Mouse (Mus musculus): Measurements from ENCODE around the gene Syap1.
"Not testable (repeated sequence)": the region's sequence is repeated elsewhere in the genome, so short reads cannot be mapped to it uniquely, and the experiment has no call there.

Syap1 gene

DNA sequence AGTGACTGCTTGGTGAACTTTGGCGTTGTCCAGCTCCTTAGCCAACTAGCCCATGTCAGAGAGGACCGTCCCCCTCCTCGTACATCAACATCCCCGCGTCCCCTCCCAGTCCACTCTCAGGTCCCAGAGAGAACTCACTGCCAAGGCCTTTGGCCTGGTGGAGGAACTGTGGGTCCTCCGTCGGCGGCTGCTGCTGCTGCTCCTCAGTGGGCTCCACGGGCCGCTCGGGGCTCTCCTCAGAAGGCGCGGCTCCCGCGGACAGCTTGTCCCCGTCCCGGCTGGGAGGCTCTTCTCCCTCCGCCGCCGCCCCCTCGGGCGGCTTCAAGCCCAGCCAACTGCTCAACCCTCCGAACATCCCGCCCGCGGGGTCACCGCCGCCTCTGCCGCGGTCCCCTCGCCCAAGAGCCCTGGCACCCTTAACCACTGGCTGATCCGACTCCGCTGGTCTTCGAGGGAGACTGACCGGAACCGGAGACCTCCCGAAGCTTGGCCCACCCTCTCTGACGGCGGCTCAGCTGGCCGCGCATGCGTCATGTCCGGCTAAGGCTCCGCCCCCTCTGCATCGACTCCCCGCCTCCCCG, at the start of gene Syap1:
Syap1 (minus strand) TSS at position 517 of the 581 bp plus-strand sequence.
- DNase-seq (ENCODE audit: low read depth) = peak; percentile 32

DNA sequence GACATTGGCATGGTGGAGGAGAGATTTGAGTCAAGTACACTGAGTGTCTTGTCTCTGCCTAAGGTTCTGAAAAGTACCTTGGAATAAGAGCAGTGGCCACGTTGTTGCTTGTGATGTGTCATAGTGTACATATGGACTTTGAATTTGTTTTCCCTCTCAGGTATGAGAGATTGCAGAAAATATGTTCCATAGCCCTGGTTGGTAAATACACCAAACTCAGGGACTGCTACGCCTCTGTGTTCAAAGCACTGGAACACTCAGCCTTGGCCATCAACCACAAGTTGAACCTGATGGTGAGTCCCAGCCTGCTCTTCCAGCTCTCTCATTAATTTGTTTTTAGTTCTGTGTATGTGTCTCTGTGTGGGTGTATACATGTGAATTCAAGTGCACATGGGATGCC, 43.2 kb upstream of the Syap1 start:
- DNase-seq (ENCODE audit: low read depth) = no peak

DNA sequence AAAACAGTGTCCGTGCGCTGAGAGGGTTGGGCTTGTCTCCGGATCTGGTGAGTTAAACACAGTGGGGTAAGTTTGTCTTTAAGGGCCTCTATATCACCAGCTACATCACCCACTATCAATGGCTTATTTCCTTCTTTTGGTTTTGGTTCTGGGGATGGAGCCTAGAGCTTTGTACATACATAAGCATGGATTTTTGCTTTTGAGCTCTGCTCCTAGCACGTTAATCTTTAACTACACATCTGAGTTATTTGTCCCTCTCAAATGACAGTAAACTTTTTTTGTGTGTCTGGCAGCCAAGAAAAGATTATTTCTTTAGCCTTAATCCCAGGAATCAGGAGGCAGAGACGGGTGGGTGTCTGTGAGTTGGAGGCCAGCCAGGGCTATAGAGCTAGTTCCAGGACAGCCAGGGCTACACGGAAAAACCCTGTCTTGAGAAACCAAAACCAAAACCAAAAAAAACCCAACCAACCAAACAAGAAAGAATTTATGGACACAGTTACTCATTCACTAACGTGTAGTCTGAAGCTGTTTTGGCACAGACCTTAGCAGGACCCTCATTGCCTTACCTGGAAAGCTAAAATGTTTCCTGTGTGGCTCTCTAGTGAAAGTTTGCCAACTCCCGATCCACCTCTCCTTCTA, 33.4 kb upstream of the Syap1 start:
- DNase-seq (ENCODE audit: low read depth) = no peak

DNA sequence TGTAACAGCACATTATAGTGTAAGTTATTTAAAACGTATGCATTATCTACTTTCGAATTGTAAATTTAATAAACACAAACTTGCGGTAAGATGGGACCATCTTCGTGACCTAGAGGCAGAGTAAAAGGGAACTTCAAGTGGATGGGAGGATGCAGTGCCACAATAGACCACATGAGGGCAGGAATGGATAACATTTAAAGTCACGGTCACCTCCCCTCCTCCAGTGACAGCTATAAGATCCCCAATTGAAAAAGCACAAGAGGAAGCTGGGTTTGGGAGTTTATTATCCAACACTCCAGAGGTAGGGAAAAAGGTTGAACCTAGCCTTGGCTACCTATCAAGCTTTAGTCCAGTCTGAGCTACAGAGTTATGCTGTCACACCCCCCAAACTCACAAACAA, 27.4 kb upstream of the Syap1 start:
- DNase-seq (ENCODE audit: low read depth) = no peak

DNA sequence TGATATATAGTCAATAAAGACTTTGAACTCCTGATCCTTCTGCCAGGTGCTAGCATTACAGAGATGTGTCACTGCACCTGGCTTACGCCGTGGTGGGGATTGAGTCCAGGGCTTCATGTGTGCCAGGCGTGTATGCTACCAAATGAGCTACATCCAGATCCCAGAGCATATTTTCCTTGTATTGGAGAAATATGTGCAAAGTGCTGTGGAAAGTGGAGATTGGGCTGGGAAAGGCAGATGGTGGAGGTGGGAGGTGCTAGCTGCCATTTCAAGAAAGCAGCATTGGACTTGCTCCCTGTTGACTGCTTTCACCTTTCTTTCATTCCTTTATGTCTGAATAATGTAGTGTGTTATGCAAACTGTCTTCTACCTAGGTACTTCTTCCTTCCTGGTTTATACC, 25.4 kb upstream of the Syap1 start:
- DNase-seq (ENCODE audit: low read depth) = no peak

DNA sequence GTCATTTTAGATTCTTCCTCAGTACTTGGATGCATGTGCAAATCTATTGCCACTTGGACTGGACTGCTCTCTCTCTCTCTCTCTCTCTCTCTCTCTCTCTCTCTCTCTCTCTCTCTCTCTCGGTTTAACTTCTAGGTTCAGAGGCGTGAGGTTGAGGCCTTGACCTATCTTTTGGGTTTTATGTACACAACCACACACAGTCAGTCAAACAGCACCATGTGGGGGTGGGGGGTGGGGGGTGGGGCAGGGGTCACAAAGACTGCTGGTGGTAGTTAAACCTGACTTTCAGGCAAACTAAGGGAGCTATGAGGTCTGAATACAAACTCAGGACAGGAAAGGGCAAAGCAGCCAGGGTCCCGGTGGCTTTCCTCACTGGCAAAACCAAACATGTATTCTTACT, 19.3 kb upstream of the Syap1 start:
- no peak for DNase-seq (ENCODE audit: low read depth)

DNA sequence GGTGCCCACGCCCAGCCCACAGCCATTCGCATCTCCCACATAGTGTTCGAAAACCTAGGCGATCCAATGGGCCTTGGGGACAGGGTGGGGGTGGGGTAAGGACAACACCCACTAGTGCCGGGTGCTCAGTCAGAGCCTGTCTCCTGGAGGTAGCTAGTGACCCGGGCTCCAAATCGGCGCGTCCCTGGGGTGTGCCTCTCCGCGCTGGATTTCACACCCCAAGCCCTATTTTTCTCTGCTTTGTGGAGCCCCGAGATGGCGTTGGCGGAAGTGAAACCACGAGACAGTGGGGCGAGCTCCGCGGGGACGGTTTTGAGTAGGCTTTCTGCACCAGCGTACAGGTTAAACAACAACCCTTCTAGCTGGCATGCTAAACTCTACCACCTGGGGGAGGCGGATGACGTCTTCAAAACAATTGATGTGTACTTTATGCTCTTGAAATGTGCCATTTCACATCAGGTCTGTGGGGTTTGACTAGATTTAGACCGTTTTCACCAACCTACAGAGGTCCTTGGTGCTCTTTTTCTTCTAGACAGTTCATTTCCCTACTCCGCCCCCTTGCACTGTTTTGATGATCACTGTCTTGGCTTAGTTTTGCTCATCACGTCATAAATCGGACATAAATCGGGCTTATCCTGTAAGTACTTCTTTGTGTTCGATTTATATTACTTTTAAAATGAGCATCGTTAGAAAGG, 13.9 kb upstream of the Syap1 start:
- DNase-seq (ENCODE audit: low read depth) = peak; percentile 21

DNA sequence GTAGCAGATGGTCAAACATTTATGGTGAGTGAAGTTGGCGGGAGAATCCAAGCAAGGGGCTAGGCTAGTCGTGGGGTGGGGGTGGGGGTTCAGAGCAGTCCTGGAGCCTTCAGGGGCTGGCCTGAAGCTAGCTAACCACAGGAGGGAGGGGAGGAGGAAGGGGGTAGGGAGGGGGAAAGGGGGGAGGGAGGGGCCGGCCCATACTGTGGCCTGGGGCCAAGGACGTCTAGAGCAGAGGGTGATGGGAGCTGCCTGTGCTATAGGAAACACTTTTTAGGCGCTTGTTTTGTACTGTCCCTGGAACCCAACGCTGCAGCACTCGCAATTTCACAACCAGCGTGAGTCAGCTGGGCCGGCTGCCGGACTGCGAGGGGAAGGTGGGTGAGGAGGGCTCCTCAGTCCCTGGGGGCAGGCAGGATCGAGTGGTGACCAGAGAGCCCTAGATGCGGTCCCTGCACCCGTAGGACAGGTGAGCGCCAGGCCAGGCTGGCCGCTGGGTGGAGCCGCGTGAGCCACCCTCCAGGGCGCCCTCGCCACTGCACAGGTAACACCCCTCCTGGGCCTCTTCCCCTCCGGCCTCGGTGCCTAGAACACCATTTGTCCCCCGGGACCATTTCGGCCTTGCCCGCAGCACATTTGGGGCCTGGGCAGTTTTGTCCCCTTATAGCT, 13.3 kb upstream of the Syap1 start:
- no peak for DNase-seq (ENCODE audit: low read depth)

DNA sequence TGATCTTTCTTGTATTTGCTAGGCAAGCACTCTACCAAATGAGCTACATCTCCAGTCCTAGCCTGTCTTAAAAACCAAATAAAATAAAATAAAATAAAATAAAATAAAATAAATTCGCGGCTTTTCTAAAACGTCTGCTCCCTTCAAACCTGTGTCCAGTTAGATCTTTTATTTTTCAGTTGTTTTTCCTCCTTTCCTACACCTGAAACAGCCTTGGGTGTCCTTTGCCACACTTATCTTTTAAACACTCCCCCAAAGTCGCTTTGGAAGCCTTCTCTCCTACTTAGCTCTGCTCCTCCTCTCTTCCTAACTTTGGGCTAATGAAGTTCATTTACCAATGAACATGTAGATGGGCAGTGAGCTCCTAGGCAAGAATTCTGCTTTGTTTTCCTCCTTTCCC, 12.7 kb upstream of the Syap1 start, which contains the start of gene Ctps2:
Ctps2 (plus strand) TSS at position 301 of the 400 bp plus-strand sequence.
- no peak for DNase-seq (ENCODE audit: low read depth)

DNA sequence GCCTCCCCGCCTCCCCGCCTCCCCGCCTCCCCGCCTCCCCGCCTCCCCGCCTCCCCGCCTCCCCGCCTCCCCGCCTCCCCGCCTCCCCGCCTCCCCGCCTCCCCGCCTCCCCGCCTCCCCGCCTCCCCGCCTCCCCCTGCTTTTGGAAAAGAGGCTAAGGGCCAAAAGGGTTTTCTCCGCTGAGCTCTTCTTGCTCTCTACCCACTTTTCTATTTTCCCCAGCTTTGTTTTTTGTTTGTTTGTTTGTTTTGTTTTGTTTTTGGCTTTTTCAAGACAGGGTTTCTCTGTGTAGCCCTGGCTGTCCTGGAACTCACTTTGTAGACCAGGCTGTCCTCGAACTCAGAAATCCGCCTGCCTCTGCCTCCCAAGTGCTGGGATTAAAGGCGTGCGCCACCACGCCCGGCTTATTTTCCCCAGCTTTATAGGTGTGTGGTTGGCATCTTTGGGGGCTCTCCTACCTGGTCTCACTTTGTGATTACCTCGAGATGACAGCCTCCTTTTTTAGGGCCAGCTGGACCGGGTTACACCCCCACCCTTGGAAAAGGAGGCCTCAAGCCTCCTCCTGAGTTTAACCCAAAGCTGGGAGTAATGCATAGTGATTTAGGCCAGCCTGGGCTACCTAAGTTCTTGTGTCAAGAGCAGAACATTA, 452 bp upstream of the Syap1 start:
- DNase-seq (ENCODE audit: low read depth) = not testable (repeated sequence)

DNA sequence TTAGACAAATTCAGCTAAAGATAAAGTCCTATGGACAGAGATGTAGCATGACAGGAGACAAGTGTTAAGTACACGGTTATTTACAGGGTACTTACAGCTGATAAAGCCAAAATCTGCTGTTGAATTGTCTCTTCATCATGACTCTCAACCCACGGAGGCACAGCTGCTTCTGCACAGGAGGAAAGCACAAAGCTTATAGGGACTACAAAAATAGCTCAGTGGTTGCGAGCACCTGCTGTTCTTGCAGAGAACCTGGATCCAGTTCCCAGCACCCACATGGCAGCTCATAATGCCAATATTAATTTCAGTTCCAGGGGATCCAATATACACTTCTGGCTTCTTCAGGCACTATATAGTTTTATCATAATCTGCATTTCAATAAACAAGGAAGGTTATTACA, 10.0 kb downstream of the Syap1 start:
- no peak for DNase-seq (ENCODE audit: low read depth)

DNA sequence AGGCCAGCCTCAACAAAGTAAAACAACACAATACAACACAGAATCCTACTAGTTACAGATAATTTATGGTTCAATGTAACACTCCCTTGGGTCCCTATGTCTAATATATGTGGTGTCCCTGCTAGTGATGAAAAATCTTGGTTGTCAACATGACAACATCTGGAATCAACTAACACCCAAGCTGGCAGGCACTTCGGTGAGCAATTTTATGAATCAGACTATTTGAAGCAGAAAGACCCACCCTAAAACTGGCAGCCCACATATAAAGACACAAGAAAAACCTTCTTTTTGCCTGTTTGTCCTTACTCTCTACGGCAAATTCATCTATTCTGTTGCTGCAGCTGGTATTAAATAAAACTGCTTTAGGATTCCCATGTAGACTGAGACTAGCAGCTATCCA, 14.5 kb downstream of the Syap1 start:
- no peak for DNase-seq (ENCODE audit: low read depth)

DNA sequence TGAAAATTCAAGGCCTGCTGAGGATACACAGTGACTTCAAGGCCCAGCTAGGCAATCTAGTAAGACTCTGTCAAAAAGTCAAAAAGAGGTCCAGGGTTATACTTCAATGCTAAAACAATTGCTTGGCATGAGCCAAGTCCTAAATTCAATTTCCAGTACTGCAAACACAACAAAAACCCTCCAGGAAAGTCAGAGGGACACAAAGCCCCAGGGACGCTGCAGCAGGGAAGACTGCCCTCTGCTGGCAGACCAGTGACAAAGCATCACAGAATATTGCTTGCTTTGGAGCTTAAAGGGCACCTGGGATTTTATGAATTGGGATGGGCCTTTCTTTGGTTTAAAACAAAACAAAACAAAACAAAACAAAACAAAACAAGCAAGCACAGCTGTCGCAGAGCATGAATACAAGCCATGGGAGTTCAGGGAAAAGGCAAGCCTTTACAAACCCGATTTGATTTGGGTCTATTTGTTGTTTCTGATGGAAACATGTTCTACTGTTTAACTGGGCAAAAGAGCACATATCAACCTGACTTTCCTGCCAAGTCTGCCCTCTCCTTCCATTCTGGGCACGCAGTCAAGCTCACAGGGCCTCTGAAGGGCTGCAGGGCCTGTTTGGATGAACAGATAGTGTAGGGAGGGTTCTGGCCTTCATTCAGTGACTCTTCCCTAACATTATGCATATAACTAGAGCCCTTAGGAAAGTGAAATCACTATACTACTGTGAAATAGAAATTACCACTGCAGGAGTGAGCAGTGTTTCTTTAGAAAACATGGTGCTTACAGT, 16.3 kb downstream of the Syap1 start:
- DNase-seq (ENCODE audit: low read depth) = no peak

DNA sequence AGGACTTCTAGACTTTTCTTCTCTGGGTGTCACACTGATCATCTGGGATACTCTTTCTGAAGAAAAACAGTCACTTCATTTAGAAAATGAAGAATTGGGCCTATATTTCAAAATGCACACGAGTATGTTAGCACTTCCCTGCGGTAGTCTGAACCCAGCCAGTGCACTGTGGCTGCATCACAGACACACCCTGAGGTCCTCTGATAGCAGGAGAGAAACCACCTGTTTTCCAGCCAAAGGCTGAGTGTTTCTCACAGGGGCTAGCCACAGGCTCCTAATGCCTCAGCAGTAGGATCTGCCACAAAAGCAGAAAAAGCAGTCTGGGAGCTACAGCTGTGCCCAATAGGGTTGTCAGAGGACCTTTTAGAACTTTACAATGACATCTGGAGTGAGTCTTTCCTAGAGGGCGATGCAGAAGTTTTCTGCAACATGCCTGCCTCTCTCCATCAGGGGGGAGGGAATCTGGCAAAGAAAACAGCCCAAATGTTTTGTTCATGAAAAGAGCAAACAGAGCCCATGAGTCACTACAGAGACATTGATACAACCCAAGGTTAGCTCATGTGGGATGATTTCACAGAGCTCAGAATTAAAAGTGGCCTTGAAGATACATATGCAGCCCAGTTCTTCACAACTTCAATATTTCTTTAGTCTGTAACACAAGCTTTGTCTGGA, 19.8 kb downstream of the Syap1 start:
- DNase-seq (ENCODE audit: low read depth) = no peak

DNA sequence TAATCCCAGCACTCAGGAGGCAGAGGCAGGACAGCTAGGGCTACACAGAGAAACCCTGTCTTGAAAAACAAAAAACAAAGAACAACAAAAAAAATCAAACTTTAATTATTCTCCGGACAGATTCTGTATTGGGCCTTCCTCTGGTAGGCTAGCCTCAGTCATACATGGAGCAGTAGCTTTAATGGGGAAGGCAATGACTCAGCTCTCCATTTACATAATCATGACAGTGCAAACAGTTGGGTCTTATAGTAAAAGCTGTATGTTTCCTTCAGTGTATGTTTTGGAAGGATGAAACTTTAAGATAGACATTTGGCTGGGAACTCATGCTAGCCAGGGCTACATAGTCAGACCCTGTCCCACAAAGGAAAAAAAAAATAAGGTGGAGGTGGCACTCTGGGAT, 39.6 kb downstream of the Syap1 start:
- no peak for DNase-seq (ENCODE audit: low read depth)

DNA sequence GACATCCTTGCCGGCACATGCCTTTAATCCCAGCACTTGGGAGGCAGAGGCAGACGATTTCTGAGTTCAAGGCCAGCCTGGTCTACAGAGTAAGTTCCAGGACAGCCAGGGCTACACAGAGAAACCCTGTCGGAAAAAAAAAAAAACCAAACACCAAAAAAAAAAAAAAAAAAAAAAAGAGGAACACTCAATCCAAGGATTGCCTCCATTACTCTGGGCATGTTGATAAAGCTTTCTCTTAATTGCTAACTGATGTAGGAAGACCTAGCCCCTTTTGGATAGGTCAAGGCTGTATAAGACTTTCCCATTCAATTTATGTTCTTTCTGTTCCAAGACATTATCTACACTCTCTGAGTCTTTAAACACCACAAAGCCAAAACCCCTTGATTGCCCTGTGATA, 42.7 kb downstream of the Syap1 start:
- no peak for DNase-seq (ENCODE audit: low read depth)

DNA sequence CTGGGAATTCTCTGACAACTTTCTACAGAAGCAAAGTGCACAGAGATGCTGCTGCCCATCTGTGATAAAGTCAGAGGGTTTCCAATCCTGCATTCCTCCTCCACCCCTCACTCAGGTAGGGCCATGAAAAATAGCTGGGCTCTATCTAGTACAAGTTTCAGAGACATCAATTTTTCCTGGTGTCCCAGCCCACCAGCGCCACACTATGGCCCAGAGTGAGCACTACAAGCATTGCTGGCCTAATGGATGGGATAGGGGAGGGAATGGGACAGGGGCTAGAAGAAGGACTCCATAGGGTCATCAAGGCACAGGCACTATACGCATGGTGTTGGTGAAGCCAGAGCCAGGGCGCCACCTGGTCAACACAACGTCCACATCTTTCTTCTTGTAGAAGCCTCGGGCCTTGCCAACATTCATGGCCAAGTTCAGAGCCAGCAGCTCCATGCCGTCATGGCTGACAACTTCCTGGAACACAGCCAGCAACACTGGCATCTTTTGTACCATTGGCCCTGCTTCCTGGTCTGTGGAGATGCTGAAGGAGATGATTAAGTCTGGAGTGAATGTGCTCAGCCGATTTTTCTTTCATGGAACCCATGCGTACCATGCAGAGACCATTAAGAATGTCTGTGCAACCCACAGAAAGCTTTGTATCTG, 43.7 kb downstream of the Syap1 start:
- DNase-seq (ENCODE audit: low read depth) = no peak

DNA sequence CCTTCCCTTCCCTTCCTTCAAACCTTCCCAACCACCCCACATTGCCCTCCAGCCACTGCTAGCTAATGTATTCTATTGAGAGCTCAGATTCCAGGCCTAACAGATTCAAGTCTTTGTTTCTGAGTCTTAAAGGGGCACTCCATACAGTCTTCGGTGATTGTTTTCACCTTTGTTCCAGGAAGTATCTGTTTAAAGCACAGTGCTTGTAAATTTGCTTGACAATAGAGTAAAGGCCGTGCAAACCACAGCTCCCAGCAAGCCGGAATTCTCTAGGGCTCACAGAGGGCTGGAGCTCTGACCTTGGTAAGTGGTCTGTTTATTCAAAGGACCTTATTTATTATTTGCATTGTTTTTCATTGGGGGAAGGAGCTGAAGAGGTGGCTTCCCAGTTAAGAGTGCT, 56.1 kb downstream of the Syap1 start:
- DNase-seq (ENCODE audit: low read depth) = no peak

DNA sequence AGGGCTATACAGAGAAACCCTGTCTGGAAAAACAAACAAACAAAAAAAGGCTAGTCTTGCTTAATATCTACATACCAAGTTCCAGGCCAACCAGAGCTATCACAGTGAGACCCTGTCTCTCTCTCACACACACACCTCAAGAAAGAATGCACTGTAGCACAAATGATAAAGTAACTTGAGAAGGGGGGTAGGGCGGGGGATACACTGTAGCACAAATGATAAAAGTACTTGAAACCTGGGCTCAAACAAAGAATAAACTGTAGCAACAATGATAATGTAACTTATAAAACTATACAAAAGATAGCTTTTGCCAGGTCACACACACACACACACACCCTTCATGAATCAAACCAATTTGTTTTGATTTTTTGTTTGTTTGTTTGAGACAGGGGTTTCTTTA, 56.7 kb downstream of the Syap1 start:
- DNase-seq (ENCODE audit: low read depth) = peak; percentile 36

DNA sequence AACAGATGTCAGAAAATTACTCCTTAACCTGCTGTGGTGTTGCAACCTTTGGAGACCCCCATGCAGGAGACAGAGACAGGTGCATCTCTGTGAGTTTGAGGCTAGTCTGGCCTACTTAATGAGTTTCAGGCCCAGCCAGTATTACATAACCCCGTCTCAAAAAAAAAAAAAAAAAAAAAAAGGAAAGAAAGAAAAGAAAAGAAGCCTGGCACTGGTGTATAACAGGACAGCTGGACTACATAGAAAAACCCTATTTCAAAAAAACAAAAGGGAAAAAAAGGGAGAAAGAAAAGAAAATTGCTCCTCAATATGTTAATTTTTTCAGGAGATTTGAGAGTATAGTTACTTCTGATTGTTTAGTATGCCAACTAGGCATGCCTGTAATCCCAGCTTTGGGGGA, 57.2 kb downstream of the Syap1 start:
- no peak for DNase-seq (ENCODE audit: low read depth)

DNA sequence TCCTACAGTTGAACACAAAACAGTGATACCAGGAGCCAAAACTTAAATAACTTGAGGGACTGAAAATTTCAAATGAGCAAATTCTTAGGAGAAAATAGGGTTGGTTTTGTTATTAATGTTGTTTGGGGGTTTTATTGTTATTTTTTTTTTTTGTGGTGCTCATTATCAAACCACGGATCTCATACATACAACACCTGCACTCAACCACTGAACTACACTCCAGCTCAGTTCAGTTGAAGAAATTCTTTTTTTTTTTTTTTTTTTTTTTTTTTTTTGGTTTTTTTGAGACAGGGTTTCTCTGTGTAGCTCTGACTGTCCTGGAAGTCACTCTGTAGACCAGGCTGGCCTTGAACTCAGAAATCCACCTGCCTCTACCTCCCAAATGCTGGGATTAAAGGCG, 57.9 kb downstream of the Syap1 start:
- DNase-seq (ENCODE audit: low read depth) = not testable (repeated sequence)
